Mouse (Mus musculus): ENCODE results near the gene Nap1l1.
A peak's percentile ranks its signal among the peaks of the same experiment; 100 is the strongest.

Nap1l1 gene

DNA sequence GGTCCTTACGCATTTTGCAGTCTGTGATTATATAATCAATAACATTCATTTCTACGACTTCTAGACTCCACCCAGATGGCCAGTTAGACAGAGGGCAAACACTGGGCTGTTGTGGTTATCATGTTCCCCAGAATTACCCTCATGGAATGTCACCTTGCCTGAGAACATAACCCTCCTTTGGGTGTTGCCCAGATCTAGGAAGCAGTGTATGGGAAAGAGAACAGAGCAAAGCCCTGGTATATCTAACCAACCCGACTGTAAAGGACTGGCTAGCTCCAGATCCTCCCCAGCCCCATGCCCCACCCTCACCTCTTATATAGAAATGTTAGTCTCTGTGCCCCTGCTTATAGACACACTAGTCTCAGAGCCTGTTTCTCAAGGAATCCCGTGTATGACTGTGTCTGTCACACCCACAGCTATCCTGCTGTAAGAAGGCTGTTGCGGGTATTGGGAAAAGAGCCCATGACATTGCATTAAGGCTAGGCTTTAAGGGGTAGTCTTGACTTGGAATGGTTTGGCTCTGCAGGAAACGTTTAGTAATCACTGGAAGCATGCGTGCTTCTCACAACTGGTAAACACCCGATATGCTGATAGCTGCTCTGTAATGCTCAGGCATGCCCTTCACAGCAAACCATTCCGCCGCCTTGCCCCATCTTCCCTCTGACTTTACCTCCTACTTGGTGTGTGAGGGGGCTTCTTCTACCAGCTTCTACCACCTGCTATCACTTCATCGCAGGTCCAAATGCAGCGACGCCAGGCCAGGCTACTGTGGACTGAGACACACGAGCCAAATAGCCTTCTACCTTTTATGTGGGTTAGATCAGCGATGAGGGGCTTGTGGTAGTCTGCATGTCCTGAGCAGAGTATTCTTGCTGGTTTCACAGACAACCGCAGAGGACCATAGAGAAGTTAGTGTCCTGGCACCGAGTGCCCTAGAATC, 42.3 kb downstream of the Nap1l1 start:
- DNase-seq (ENCODE audit: low read depth), result no peak

DNA sequence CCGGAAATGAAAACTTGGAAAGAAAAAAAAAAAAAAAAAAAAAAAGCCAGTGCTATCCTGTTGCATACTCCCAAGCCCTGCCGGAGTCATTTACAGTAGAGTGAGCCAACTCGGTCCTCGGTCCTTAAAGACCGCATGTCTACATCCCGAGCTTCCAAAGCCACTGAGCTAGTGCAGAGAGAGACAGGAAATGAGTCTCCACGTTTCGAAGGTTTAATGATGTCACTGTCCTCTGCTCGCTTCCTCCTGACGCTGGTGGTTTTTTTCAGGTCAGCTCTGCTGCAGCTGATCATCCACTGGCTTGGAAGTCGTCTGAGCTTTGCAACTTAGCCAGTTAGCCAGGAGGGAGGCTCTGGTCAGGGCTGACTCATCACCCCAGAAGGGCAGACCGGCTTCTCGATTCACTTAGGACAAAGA, 43.2 kb downstream of the Nap1l1 start:
- peak; percentile 97 for DNase-seq (ENCODE audit: low read depth)

DNA sequence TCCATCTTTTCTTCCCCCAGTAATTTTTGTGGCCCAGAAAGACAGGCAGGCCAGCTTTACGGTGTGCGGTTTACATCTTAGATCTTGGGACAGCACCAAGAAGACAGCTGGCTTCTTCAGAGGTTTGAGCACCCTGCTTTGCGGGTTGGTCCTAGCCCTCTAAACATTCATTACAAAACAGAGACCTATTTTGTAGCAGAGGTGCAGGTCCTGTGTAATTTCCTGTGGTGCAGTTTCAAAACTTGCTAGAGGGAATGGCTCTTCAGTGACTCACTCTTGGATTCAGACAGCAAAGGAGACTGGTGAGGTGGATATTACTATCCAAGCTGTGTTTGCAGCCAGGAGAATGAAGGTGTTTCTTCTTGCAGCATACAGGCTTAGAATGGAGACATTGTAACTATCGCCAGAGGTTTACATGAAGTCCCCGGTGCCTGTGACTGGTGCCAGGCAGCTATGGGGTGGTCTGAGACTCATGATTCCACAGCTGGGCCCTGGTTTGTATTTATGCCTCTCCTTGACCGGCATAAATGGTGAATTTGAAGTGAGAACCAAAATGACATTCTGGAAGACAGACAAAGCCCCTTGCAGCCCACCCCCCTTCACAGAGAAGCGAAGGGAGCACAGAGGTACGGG, 43.9 kb downstream of the Nap1l1 start:
- peak; percentile 79 for DNase-seq (ENCODE audit: low read depth)

GRCm38 (mm10) chr10:111518350-111518749, 45.3 kb downstream of the Nap1l1 start:
- no peak for DNase-seq (ENCODE audit: low read depth)

- DNase-seq (ENCODE audit: low read depth), result no peak
These were observed 46.8 kb downstream of the Nap1l1 start for GRCm38 (mm10) chr10:111519620-111520370.

DNA sequence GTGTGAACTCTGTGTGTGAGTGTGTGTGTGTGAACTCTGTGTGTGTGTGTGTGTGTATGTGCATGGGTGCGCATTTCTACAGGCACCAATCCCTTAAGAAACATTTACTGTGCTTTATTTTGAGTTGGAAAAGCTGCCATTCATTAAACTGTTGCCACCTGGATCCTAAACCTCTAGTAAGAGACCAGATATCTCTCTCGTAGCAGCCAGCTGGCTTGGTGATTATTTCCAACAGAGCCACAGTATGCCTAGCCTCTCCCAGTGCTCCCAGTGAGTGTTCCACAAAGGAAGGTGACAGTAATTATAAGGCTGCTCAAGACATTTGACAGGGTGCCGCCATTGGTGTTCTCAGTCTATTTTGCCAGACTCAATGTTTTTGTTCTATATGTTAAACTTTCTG, 47.6 kb downstream of the Nap1l1 start:
- DNase-seq (ENCODE audit: low read depth), result no peak

GRCm38 (mm10) chr10:111521636-111522035, 48.6 kb downstream of the Nap1l1 start:
- no peak for DNase-seq (ENCODE audit: low read depth)

GRCm38 (mm10) chr10:111522230-111522629, 49.2 kb downstream of the Nap1l1 start:
- no peak for DNase-seq (ENCODE audit: low read depth)

GRCm38 (mm10) chr10:111523894-111524293, 50.9 kb downstream of the Nap1l1 start:
- no peak for DNase-seq (ENCODE audit: low read depth)

- DNase-seq (ENCODE audit: low read depth), result no peak
These were observed 54.0 kb downstream of the Nap1l1 start for GRCm38 (mm10) chr10:111527057-111527456.

- no peak for DNase-seq (ENCODE audit: low read depth)
These were observed 54.6 kb downstream of the Nap1l1 start for GRCm38 (mm10) chr10:111527613-111528012.

DNA sequence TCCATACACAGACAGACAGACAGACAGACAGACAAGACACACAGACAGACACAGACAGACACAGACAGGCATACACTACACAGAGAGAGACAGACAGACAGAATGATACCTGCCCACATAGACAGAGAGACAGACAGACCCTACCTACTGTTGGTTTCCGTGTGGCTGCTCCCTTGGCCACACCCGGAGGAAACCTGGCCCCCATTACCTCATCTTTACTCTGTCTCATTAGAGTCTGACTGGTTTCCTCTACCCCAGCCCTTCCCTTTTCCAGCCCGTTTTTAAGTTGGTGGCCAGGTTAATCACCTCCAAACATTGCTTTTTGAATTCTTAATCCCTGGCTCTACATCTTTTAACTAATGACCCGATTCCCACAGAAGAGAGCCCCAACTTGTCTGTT, 55.3 kb downstream of the Nap1l1 start:
- no peak for DNase-seq (ENCODE audit: low read depth)

GRCm38 (mm10) chr10:111530398-111530797, 57.4 kb downstream of the Nap1l1 start:
- no peak for DNase-seq (ENCODE audit: low read depth)

DNA sequence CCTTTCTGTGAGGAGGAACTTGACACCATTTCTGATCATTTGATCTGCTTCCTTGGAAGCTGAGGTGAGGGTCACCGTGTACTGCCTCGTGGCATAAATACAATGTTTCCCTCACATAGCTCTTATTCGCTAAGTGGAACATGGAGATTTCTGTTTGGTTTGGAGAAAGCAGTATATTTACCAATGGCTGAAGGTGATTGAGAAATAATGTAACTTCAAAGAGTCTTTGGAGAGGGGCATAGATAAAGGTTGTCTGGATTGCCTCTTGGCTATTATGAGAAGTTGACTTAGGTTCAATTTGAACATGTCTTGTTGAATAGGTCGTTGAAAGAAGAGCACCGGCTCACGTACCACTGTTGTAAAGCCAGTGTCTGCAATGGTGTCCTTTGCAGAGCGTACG, 61.7 kb downstream of the Nap1l1 start:
- no peak for DNase-seq (ENCODE audit: low read depth)

GRCm38 (mm10) chr10:111537410-111537809, 64.4 kb downstream of the Nap1l1 start:
- DNase-seq (ENCODE audit: low read depth), result no peak

DNA sequence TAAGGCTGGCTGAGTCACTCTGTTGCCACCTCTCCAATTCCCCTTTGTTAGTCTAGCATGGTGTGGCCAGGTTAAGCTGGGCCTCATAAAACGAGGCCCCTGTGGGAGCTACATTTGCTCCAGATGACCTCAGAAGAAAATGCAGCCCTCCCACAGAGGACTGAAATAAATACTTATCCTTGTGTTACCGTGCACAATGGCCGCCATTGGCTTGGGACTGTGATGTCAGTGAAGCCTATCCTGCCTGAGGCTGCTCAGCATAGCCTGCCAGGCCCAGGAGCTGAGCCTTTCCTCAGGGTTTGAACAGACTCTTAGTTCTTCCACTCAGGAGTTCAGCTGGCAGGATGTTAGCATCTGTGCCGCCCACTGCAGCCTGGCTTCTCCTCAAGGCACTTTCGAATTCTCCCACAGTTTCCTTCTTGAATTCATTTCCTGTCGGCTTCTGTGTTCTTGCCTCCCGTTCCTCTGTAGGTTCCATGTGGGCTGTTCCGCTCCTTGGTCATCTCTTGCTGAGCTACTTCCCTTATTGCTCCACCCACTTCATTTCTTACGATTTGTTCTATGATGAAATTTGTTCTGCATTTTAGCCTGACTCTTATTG, 66.8 kb downstream of the Nap1l1 start:
- DNase-seq (ENCODE audit: low read depth), result peak; percentile 76

DNA sequence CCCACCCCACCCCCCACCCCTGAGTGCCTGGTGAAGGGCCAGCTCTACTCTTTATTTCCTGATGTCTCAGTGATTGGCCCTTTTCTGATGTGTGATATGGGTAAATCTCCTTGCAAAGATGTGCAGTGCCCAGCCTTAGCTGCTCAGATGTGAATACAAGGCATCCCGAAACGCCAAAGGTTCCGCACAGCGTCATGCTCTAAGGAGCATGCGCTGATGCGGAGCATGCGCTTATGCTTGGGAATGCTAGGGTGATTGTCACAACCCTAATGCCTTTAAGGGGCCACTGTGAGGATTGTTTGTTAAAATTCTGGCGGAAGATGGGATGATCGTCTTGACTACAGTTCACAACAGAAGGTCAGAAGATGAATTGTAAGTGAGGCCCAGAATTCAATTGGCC, 67.7 kb downstream of the Nap1l1 start:
- DNase-seq (ENCODE audit: low read depth), result no peak

GRCm38 (mm10) chr10:111543106-111543505, 70.1 kb downstream of the Nap1l1 start:
- DNase-seq (ENCODE audit: low read depth), result no peak

GRCm38 (mm10) chr10:111543781-111544260, 70.8 kb downstream of the Nap1l1 start:
- DNase-seq (ENCODE audit: low read depth), result peak; percentile 89

DNA sequence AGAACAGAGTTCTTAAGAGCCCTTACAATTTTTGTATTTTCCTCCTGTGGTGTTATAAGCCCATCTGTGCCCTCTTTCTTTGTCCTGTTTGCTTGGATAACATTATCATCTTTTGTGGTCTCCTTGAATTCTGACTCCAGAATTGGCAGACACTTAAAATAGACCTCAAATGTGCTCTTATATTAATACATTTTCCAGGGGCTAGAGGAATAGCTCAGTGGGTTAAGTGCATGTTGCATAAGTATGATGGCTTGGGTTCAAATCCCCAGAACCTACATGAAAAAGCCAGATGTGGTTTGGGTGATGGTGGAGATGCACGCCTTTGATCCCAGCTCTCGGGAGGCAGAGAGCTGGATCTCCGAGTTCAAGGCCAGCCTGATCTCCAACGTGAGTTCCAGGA, 71.3 kb downstream of the Nap1l1 start:
- DNase-seq (ENCODE audit: low read depth), result no peak

DNA sequence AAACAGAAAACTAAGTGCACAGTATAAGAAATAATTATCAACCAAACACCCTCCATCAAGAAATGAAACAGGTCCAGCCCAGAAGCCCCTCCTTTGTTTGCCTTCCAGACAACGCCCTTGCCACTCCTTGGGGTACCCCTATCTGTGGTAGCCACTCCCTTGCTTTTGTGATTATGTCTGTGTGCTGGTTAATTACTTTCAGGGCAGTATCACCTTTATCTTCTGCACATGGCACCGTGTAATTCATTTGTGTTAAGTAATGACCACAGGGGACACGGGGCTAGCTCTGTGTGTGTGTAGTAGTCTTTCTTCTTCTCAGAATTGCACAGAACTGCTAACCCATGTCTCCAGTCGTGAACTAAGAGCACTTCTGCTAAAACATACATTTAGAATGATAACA, 72.6 kb downstream of the Nap1l1 start:
- no peak for DNase-seq (ENCODE audit: low read depth)

All from 416B (cell line).